Mouse (Mus musculus): ENCODE measurements around the gene 1700019A02Rik.

1700019A02Rik gene

DNA sequence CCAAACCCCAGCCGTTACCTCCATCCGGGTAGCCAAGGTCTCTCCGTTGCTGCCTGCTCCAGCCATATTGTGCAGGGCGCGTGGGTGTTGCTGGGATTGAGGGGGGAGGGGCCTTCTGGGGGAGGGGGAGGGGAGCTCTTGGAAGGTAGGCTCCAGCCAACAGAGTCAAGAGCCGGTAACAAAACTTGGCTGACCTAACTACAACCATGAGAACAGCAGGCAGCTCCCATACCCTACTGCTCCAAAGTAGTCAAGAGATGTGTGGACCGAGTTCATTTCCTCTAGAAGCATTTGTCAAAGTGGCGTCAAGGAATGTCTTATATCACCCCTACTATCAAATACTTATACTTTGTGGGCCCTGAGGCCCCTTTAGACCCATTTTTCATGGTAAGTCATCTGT is at the start of gene 1700019A02Rik:
Gene 1700019A02Rik (minus strand): TSS at position 101 of the 400 bp plus-strand sequence.
- DNase-seq (ENCODE audit: low spot score in 2 of 2) = no peak

DNA sequence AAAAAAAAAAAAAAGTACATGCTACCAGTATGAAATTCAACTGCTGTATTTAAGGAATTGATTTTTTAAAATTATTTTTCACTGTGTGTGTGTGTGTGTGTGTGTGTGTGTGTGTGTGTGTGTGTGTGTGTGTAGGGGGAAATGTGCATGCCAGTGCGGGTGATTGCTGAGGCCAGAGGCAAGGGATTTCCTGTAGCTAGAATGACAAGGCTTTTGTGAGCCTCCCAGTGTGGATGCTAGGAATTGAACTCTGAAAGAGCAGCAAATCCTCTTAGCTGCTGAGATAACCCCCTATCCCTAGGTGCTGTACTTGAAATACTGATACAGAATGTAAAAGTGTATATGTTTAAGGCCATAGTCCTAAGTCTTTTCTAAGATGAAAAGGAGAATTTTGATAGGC is 38.6 kb upstream of the 1700019A02Rik start:
- DNase-seq (ENCODE audit: low spot score in 2 of 2) = no peak

DNA sequence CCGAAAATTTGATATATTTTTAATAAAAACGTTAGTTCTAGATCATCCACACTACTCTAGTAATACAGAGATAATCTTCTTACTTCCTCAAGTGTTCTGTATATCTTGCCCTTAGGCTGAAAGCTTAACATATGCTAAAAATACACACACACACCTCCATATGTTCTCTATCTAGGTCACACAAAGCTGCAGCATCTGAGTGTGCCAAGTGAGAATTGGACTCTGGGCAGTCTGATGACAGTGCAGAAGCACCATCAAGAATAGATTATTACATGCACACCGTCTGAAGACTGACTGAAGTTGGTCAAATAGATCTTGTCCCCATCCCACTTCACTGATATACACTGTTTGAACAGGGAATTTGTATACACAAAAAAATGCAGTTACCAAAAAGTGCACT is 38.2 kb upstream of the 1700019A02Rik start:
- no peak for DNase-seq (ENCODE audit: low spot score in 2 of 2)

DNA sequence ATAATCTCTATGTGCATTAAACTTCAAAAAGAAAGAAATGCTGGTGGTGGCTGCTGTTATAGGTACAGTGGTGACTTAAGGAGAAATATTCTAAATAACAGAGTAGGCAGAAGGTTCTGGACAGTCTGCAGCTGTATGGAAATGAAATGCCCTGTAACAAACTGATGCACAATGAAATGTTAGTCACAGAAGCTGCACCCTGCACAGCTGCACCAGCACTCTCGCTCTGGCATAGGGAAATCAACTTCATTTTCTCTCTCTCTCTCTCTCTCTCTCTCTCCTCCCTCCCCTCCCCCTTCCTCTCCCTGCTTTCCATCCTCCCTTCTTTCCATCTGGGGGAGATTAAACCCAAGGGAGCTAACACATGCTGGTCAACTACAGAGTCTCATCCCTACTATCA is 37.3 kb upstream of the 1700019A02Rik start:
- DNase-seq (ENCODE audit: low spot score in 2 of 2) = no peak

DNA sequence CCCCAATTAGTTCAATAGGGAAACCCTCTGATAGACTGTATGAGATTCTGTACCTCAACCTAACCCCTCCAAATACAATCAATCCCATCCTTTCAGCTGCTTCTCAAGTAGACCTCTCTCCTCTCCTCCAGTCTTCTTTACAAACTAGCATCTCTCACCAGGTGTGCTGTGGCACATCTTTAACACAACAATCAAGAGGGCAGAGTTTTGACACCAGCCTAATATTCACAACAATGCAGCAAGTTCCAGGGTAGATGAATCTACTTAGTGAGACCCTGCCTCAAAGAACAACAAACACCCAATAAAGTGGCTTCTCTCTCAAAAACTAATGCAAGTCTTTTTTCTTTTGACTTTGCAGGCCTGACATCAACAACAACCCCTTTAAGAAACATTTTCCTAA is 22.7 kb upstream of the 1700019A02Rik start:
- no peak for DNase-seq (ENCODE audit: low spot score in 2 of 2)

DNA sequence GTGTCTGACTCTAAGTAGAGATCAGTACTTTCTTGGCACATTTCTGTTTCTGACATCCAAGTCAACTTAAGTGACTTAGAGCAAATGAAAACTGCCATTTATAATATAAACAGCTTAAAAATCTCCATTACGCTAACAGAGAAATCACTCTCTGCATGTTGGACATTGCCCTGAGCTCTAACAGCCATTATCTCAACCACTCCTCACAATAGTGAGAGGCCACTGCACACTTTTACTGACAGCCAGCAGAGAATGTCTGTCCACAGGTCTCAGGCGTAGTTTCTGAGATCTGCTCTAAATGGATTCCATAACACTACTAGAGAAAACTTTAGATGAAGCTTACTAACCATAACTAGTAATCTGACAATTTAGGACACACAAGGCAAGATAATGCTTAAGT is 16.5 kb upstream of the 1700019A02Rik start:
- DNase-seq (ENCODE audit: low spot score in 2 of 2) = no peak

DNA sequence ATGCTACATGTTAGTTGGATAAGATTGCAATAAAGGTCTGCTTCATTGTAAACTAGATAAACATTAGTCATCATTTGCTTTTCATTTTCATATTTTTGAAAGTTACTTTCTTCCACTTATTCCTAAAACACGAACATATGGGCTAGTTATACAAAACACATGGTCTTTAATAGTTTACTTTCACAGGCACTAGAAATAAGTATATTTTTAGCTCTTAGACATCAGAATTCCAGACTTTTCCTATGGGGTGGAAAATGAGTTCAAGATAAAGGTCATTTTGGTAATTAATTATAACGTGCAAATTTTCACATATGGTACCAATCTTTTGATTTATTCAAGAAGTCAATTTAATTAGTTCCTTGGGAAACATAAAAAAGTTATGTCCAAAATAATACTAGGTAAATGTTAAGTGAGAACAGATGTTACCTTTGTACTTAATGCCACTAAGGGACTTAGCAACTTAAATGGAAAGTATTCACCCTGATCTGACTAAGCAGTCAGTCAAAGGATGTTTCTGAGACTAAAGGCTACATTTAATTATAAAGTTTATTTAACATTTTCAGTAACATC is 14.3 kb upstream of the 1700019A02Rik start:
- DNase-seq (ENCODE audit: low spot score in 2 of 2) = no peak

DNA sequence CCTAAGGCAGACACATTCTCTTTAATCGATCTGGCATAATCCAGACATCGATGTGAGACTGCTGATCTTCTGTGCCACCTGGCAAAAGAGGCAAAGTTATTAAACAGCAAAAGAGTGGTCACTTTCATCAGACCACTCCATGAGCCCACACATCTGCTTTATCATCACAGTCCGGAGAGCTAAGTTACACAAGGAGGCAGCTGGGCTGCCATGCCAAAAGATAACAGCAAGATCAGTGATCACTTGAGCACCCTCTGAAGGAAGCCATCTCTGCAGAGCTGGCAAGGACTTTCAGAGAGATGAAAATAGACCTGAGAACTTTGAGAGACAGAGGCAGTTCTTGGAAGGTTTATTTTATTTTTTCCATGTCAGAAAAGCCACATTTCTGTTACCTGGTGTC is 7.1 kb upstream of the 1700019A02Rik start:
- DNase-seq (ENCODE audit: low spot score in 2 of 2) = no peak

DNA sequence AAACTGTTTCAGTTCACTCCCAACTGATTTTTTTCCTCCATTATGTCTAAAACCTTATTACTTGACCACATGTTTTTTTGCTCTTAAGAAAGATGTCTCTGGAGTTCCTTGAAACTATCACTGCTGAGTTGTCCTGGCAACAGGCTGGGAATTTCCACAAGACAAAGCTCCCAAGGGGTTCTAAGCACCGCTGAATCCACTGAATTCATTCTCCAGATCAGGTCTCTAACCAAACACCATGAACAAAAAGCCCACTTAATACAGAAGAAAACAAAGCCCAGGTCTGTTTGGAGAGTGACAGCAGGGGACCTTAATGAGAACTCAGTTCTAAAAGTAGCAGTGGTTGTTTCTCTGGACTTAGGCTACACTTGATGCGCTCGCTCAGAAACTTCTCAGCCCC is 3.8 kb upstream of the 1700019A02Rik start:
- no peak for DNase-seq (ENCODE audit: low spot score in 2 of 2)

DNA sequence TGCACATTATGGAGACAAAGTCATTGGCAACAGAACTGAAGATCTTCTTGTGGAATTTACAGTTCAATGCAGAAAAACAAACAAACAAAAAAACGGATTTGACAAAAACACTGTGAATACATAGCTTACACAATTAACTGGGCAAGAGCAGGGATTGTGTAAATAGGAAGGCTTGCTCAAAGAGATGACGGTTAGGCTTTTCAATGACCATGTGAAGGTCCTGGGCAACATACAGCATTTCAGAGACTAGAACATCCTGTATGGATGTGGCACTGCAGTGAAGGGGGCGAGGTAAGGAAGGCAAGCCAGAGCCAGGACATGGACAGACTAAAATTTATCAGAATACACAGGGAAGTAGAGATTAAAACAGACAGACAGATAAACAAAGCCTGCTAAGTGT is 2.2 kb upstream of the 1700019A02Rik start:
- DNase-seq (ENCODE audit: low spot score in 2 of 2) = no peak

DNA sequence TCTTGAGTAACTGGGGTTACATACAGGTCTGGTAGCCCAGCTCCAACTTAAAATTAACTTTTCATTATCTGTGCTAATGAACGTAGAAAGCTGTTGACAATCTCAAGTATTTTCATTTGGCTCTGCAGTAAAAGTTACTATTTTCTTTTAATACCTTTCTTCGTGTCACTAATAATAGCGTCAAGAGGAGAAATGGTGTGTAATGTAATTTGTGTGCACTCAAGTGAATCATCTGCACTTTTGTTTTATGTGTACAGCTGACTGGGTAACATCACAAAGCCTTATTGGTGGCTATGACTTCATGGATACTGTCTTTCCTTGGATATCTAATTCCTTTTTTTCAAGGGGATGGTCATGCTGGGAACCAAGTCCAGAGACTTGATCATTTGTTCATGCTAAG is 1.1 kb downstream of the 1700019A02Rik start:
- DNase-seq (ENCODE audit: low spot score in 2 of 2) = no peak

DNA sequence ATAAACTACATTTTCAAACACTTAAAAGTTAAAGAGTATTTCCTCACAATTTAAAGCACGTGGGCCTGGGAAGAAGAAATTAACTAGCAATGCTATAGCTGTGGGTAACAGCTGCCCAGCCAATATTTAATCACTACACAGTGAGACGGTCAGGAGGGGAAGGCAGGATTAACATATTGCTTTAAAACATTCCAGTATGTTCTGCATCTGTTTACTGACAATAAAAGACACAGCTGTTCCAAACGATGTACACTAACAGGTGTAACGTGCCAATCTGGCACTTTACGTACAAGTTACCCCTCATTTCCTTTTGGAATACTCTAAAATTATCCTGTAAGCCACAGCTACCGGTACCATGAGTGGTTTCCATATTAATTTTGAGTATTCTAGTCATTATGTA is 29.7 kb downstream of the 1700019A02Rik start:
- DNase-seq (ENCODE audit: low spot score in 2 of 2) = no peak

DNA sequence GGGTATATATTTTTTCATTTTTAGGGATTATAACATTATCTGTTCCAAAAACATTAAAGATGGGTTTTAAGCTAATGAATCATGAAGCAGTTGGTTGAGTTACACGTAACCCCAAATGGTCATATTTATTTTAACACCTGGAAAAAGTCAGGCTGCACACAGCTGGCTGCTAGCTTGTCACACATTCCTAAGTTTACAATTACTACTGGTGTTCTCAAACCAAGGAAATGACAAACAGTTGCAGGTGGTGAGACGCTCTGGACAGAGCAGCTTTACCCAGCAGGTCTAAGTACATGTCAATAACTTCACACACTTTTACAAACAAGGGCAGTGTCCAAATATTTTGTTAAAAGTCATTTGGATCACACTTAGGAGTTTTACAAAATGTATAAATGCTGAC is 64.4 kb downstream of the 1700019A02Rik start:
- no peak for DNase-seq (ENCODE audit: low spot score in 2 of 2)

DNA sequence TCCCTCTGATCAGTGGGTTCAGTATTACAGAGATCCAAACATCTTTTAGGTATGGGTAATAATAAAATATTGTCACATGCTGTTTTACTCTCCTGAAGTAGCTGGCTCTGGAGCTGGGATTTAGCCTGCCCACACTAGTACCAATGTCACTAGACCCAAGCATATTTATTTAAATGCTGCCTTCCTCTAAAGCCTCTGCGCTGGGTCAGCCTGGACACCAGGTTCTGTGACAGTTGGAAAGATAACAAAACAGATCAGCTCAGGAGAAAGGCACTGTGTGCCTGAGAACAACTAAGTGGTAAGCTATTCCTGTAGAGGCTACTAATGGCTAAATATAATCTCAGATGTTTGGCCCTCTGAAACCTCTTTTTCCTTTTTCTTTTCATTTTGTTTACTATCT is 76.9 kb downstream of the 1700019A02Rik start:
- DNase-seq (ENCODE audit: low spot score in 2 of 2) = no peak

Measured in natural killer cell, adult 2 months (primary cell).